Mouse (Mus musculus): ENCODE measurements around the gene Hoxa10. TPM values are rescaled to one million over a fixed set of nuclear protein-coding genes. Genes with fewer than 3 reads are reported as not detected.

Gene Hoxa10
- not detected in 2 replicates for total RNA-seq (2023)

DNA sequence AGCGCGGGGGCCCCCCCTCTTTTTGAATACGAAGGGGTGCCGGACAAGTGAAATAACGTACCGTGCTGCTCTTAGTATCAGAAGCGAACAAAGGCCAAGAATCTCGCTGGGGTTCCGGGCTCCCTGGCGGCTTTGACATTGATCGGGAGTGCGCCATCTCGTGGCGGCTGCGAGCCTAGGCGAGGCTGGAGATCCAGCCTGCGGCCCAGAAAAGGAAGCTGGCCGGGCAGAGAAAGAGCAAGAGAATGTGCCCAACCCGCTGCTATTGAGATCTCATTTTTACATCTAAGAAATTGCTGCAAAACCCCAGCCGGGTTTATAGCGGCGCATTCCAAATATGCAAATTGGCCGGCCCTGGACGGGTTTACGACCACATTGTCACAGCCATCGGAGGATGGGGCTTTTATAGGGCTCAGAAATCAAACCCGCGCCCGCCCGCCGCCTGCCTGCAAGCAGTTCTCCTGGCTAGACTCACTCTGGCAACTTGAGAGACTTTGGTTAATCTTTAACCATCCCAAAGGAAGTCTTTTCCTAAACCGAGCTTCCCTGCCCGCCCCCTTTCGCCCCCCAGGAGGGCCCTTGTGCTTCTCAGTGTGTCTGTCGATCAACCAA, at the start of gene Hoxa10:
Gene Hoxa10 (minus strand): TSS at position 466 of the 612 bp plus-strand sequence.

DNA sequence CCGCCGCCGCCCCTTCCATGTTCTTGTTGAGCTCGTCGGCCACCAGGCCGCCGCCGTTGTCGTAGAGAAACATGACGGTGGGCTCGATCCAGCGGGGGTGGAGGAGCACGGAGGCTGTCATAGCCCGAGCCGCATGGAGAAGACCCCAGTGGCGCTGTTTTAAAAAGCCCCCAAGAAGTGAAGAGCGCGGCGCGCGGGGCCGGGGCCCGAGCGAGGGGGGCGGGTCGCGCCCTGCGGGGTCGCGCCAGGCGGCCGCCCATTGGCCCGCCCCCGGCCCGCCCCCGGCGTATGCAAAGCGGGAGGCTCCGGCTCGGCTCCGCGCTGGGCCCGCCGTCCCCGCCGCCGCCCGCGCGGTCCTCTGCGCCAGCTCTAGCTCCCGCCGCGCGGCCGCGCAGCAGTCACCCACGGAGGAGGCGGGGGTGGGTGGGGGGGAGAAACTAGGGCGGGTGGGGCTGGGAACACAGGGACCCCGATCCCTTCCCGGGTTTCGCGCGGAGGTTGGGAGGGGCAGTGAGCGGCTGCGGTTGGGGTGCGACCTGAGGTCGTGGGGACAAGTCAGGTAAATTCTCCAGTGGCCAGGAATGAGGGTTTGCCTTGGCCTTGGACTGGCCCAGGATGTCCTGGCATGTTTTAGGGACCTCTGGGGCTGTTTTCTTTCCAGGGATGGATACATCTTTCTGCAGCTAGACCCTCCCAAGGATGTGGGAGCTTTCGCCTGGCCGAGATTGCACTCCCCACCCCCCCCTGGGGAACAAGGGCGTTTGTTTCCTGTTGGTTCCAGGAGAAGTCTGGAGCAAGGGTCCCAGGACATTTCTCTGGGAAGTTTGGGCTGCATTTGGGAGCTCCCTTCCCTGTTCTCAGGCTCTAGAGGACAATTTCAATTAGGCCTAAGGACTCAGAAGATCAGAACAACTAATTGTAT, 20.3 kb upstream of the Hoxa10 start, which contains the start of gene Hoxa13:
Gene Hoxa13 (minus strand): TSS at position 227 of the 922 bp plus-strand sequence.

DNA sequence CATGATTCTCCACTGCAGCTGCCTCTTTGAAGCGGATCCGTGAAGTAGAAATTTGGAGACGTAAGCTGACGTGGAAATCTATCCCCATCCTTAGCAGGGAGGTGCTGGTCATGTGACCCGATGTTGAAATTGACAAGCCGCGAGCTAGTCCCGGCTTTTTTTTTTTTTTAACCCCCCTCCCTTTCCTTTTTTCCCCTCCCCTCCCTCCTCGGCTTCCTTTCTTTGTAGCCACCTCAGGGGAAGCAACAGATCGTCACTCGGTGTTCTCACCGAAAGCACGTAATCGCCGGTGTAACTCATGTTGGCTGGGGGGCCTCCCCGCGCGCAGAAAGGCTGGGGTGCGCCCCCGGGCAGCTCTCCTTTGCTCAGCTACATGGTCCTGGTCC, 5.1 kb upstream of the Hoxa10 start, which contains the start of gene Hoxa11:
Gene Hoxa11 (minus strand): TSS at position 54 of the 386 bp plus-strand sequence.

DNA sequence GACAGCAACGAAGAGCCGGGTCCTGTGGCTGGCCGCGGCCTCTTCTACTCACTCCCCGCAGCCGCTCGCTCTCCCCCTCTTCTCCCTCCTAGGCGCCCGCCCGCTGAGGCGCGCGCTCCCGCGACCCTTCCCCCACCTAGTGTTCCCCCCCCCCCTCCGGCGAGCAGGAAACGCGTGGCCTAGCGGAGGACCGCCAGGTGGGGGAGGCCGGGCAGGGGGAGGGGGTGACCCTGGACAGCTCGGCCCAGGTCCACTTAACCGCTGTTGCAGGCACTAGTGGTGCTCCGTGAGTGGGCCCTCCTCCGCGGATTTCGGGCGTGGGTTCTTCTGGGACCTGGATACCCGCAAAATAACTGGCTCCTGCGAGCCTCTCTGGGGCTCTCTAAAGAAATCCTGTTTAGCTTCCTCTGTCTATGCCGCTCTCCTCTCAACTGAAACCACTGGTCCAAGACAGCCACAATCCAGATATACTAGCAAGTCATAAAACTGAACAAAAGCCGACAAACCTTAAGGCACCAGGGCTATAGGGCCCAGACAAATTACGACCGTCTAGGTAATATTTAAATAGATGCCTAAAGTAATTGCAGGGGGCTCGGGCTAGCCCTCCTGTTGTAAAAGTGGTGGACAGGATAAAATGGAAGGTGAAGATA, 10.0 kb downstream of the Hoxa10 start, which contains the start of gene Hoxa9:
Gene Hoxa9 (minus strand): TSS at position 574 of the 650 bp plus-strand sequence.

DNA sequence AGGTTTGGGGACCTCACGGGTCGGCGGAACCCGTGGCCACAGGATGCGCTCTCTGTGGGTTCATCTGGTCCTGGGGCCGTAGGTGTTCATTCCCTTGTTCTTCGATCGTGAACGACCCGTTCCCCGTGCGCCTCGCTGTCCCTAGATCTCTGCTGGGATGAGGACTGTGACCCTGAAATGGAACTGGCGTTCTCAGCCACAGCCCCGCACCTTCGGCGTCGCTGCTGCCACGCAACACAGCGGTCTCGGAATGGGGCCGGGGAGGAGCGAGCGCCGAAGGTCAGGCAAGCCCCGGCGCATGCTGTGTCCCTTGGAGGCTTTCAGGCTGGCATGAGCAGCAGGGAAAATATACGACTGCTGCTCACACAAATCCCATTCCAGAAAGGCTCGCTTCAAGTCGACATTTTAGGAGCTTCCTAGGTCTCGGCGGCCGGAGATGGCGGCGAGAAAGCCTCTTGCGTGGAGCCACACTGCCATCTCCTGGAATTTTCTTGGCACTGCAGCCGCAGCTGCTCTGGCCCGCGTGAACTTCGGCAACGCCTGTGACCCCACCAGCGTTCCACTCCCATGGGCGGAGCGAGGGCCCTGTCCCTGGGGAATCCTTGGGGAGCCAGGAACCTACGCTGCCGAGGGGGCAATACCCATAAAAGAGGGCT, 19.2 kb downstream of the Hoxa10 start, which contains the start of gene Hoxa7:
Gene Hoxa7 (minus strand): TSS at position 518 of the 656 bp plus-strand sequence.

DNA sequence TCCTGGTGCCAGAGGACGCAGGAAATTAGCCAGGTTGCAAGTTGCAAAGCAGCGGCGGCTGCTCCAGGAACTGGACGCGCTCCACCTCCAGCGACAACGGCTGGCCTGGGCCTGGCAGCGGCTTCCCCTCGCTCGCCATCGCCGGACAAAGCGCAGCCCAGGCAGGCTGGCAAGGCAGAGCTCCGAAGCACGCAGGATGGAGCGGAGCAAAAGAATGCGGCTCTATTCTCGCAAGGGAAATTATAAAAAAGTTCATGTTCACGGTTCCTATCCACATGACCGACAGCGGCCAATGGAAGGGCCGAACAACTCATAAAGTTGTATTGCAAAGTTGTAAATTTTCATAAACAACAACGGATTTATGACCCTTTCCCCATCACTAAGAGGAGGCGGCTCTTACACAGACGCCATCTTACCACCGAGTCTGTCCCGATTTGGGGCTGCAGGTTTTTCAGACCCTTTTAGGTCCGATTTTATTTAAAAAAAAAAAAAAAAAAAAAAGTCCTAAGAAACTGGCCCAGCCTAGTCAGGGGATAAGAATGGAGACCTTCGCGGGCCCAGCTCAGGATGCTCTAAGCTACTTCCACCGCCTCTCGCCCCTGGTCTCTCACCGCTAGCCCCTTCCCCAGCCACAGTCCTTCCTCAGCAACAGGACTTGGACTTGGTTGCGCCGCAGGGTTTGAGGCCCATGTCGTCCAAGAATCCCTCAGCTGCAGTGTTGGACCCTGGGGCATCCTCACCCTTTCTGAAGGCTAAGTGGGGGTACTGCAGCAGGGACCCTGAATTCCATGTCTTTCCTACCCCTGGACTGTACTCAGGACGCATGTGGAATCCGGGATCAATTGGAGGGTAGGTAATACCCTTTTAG, 27.3 kb downstream of the Hoxa10 start, which contains the start of the genes Hoxa3 and Gm28308:
Gene Hoxa3 (minus strand): TSS at position 218 of the 868 bp plus-strand sequence.
Gene Gm28308 (minus strand): TSS at position 221 of the 868 bp plus-strand sequence.

DNA sequence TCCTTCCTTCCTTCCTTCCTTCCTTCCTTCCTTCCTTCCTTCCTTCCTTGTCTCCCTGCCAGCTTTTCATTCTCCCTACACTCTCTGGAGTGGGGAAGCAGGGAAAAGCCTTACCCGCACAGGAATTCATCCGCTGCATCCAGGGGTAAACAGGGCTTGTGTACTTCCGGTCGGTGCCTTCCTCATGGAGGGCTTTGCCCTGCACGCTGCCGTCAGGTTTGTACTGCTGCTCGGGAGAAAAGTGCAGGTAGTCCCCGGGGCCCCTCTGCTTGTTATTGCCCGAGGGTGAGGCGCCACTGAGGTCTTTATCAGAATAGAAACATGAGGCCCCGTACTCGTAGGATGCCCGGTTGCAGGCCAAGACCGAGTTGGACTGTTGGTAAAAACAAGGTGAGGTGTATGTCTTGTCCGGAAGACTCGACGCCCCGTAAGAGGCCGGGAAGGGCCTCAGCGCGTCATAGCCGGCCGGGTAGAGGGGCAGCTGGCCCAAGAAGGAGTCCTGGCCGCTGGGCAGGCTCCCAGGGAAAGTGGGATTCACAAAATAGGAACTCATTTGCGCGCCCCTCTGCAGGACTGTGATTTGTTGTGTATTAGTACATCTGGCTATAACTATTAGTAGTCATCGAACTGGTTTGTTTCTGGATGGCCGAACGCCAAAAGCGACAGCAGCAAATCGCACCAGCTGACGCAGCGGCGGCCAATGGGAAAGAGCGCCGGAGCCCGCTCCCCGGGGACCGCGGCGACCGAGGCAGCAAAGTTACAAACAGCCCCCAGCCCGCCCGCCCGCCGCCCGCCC, 32.4 kb downstream of the Hoxa10 start, which contains the start of gene Hoxa6:
Gene Hoxa6 (minus strand): TSS at position 651 of the 796 bp plus-strand sequence.

DNA sequence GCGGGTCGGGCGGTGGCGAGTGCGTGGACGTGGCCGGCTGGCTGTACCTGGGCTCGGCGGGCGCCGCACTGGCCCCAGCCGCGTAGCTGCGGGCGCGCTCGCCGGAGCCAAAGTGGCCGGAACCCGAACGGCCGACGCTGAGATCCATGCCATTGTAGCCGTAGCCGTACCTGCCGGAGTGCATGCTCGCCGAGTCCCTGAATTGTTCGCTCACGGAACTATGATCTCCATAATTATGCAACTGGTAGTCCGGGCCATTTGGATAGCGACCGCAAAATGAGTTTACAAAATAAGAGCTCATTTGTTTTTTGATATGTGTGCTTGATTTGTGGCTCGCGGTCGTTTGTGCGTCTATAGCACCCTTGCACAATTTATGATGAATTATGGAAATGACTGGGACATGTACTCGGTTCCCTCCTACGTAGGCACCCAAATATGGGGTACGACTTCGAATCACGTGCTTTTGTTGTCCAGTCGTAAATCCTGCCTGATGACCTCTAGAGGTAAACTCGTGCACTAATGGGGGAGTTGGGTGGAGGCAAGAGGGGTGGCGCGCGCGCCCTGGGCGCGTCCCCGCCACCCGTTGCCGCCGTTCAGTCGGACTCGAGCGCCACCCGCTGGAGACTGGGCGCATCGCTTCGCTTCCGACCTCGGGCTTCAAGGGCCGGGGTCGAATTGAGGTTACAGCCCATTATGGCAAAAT, 36.5 kb downstream of the Hoxa10 start, which contains the start of gene Hoxa5:
Gene Hoxa5 (minus strand): TSS at position 538 of the 703 bp plus-strand sequence.

DNA sequence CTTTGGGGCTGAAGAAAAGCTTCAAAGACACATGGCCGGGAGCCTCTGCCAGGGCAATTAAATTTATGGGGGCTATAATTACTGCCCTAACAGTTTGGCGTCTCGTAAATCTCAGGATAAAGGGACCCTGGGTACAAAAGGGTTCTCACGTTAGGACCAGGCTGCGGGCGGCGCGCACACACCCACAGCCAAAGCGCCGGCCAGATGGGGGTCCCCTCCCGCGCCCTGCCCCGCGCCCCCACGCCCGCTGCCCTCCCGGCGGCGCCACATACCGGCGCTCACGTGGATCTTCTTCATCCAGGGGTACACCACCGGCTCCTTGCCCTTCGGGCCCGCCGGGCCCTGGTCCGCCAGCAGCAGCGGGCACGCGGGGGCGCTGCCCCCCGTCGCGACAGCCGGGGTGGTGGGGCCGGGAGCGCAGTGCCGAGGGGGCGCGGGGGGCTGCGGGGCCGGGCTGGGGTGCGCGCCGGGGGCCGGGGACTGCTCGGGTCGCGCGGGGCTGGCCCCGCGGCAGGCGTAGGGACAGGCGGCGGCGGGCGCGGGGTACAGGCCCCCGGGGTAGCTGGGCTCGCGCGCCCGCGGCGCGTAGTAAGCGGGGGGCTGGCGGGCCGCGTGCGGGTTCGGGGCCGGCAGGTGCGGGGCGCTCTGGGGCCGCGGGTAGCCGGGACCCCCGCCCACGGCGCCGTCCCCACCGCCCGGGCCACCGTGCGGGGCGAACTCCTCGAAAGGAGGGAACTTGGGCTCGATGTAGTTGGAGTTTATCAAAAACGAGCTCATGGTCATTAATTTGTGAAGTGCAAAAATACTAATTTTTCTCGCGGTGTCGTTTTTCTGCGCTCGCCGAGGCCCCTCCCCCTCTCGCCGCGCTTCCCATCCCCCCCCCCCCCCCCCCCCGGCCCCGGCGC, 49.5 kb downstream of the Hoxa10 start, which contains the start of gene Hoxa4:
Gene Hoxa4 (minus strand): TSS at position 848 of the 905 bp plus-strand sequence.

Other genes with a start within 250 kb of the Hoxa10 start
- gene Skap2, start 228.3 kb downstream of the Hoxa10 start, total RNA-seq (2023), result 214 and 275 TPM in 2 replicates
- gene Hoxa1, start 82.5 kb downstream of the Hoxa10 start, total RNA-seq (2023), result not detected in 2 replicates
- not detected in 2 replicates for gene Hoxa2, start 76.0 kb downstream of the Hoxa10 start, total RNA-seq (2023)
- gene 5730596B20Rik, start 63.4 kb downstream of the Hoxa10 start, total RNA-seq (2023), result not detected in 2 replicates
- 0.32 TPM in 1 of 2 replicates, not detected in the other for gene Hoxa4, start 49.1 kb downstream of the Hoxa10 start, total RNA-seq (2023)
- gene Hoxa5, start 36.3 kb downstream of the Hoxa10 start, total RNA-seq (2023), result 0.25 TPM in 1 of 2 replicates, not detected in the other
- gene Hoxa6, start 32.1 kb downstream of the Hoxa10 start, total RNA-seq (2023), result not detected in 2 replicates
- not detected in 2 replicates for gene Hoxa3, start 27.5 kb downstream of the Hoxa10 start, total RNA-seq (2023)
- not detected in 2 replicates for gene Gm28308, start 27.5 kb downstream of the Hoxa10 start, total RNA-seq (2023)
- not detected in 2 replicates for gene Hoxa7, start 19.0 kb downstream of the Hoxa10 start, total RNA-seq (2023)
- 0.22 TPM in 1 of 2 replicates, not detected in the other for gene Hoxa9, start 9.8 kb downstream of the Hoxa10 start, total RNA-seq (2023)
- not detected in 2 replicates for gene Hoxa11, start 5.0 kb upstream of the Hoxa10 start, total RNA-seq (2023)
- gene Hoxa13, start 20.0 kb upstream of the Hoxa10 start, total RNA-seq (2023), result not detected in 2 replicates
- gene Evx1, start 72.6 kb upstream of the Hoxa10 start, total RNA-seq (2023), result not detected in 2 replicates

All from neutrophil, adult 65 days (primary cell).